Mouse (Mus musculus) monocyte, adult 59 days (primary cell): ENCODE measurements around the gene Unc45a. TPM values are rescaled to one million over a fixed set of nuclear protein-coding genes. Genes with fewer than 3 reads are reported as not detected.

ENCODE experiments used
- total RNA-seq, 2 experiments: library from RNA; stranded (reverse); gene quantifications; one replicate each; pipeline ENCODE4 v1.2.4; 2023

Unc45a gene
- total RNA-seq: 10 to 100 TPM; 49.7 to 51.2 TPM

GRCm38 (mm10) chr7:80340793-80341192 is at the start of gene Unc45a:
Gene Unc45a, minus strand, starts transcription at chr7:80341005.

GRCm38 (mm10) chr7:80387633-80388543 is 47.1 kb upstream of the Unc45a start, which contains the start of gene Fes:
Gene Fes, minus strand, starts transcription at chr7:80387946.

GRCm38 (mm10) chr7:80371041-80371751 is 30.4 kb upstream of the Unc45a start, which contains the start of gene Man2a2:
Gene Man2a2, minus strand, starts transcription at chr7:80371375.

GRCm38 (mm10) chr7:80342858-80343257 is 2.1 kb upstream of the Unc45a start, which contains the start of gene Hddc3:
Gene Hddc3, plus strand, starts transcription at chr7:80343104.

GRCm38 (mm10) chr7:80324043-80324815 is 16.6 kb downstream of the Unc45a start, which contains the start of gene Rccd1:
Gene Rccd1, minus strand, starts transcription at chr7:80324454.

GRCm38 (mm10) chr7:80294062-80294763 is 46.6 kb downstream of the Unc45a start, which contains the start of gene Prc1:
Gene Prc1, plus strand, starts transcription at chr7:80294450.

Other genes with a start within 250 kb of the Unc45a start
- 10 to 100 TPM; 46.3 to 53.6 TPM for gene Idh2, start 225.6 kb downstream of the Unc45a start, total RNA-seq
- 10 to 100 TPM; 45.6 to 47.6 TPM for gene Sema4b, start 154.2 kb downstream of the Unc45a start, total RNA-seq
- gene Cib1, start 108.2 kb downstream of the Unc45a start, total RNA-seq: 100 to 1,000 TPM in 1 of 2 experiments, 10 to 100 TPM in 1; 99.5 to 121 TPM
- gene Gdpgp1, start 108.1 kb downstream of the Unc45a start, total RNA-seq: 1 to 10 TPM; 3.2 to 3.3 TPM
- gene Ttll13, start 94.6 kb downstream of the Unc45a start, total RNA-seq: under 1 TPM in 1 of 2 experiments, not detected in 1; 0.31 TPM
- 10 to 100 TPM; 12.7 to 16.3 TPM for gene Ngrn, start 79.8 kb downstream of the Unc45a start, total RNA-seq
- gene Vps33b, start 71.4 kb downstream of the Unc45a start, total RNA-seq: 10 to 100 TPM; 16.9 to 19.1 TPM
- gene Prc1, start 46.6 kb downstream of the Unc45a start, total RNA-seq: 1 to 10 TPM; 2.8 to 5.4 TPM
- gene Rccd1, start 16.6 kb downstream of the Unc45a start, total RNA-seq: 1 to 10 TPM; 5.6 to 7.4 TPM
- gene Hddc3, start 2.1 kb upstream of the Unc45a start, total RNA-seq: 1 to 10 TPM; 6.3 to 8.1 TPM
- gene Man2a2, start 30.4 kb upstream of the Unc45a start, total RNA-seq: 10 to 100 TPM; 58.5 to 59.3 TPM
- 100 to 1,000 TPM; 460 to 463 TPM for gene Fes, start 46.9 kb upstream of the Unc45a start, total RNA-seq
- gene Furin, start 64.4 kb upstream of the Unc45a start, total RNA-seq: 100 to 1,000 TPM; 207 to 214 TPM
- gene Blm, start 194.1 kb upstream of the Unc45a start, total RNA-seq: 1 to 10 TPM; 4.5 to 8.8 TPM